Mouse (Mus musculus) heart, adult 10 weeks (tissue): ENCODE data around the gene Olfr1453. TPM values are rescaled to one million over a fixed set of nuclear protein-coding genes. Genes with fewer than 3 reads are reported as not detected.

Experiments used
- polyA plus RNA-seq: library from polyadenylated mRNA; stranded (reverse); fragments of 350-450 nt; fragmentation: Illumina TruSeq; extraction: RNeasy Lipid Tissue Mini Kit (QIAGEN cat#74804); gene quantifications from one replicate; pipeline ENCODE4 v1.2.3, GENCODE M21; 2014; ENCODE audit warnings: low read depth, low replicate concordance

Gene Olfr1453
- polyA plus RNA-seq: not detected

DNA sequence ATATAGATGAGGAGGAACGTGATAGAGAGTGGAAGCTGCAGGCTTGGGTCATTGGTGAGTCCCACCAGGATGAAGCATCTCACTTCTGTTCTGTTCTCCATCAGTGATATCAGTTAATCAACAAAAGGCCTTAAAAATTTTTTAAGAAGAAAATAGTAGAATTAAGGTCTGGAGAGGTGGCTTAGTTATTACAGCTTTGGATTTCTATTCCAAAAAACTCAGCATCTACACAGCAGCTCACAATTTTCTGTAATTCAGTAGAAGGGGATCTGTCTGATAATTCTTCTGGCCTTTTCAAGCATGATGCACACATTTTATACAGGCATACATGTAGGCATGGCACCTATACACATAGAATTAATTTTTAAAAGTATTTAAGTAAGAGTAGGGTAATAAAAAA, at the start of gene Olfr1453:
Gene Olfr1453, minus strand, starts transcription at position 101 of the 400 bp plus-strand sequence.

DNA sequence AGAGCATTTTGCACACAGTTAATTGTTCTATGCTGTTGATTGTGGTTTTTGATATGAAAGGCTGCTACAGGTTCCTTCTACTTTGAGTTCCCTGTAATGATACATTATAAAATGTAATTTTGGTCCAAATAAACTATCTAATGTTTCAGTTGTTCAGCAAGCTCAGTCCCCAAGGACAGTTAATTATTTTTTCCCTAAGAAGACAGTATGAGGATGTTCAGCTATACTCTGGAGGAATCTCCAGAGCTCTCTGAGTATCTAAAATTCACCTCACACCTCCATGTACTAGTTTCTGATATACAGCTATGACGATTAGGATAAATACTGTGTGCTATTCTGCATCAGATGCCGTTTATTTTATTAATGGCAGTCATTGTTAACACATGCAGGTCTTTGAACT, 32.2 kb upstream of the Olfr1453 start, which contains the start of gene Olfr1454:
Gene Olfr1454, plus strand, starts transcription at position 301 of the 400 bp plus-strand sequence.

DNA sequence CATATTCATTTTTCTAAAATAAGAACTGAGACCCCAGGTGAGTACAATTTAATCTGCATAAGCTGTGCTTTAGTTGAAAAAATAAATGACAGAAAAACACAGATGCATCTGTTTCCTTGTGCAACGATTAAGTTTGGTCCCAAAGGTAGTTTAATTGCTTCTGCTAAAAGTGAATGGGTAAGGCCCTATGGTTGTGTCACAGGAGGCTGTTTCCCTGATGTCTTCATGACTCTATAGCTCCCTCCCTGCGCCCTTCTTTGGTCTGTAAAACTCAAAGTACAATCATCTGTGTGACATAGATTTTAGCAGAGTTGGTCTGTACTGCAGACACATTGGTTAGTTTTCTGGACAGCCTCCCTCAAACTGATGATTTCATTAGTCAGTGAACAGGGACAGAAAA, 33.4 kb downstream of the Olfr1453 start, which contains the start of gene Olfr1451:
Gene Olfr1451, plus strand, starts transcription at position 301 of the 400 bp plus-strand sequence.

Other genes with a start within 250 kb of the Olfr1453 start
- gene Zfp91, start 232.2 kb downstream of the Olfr1453 start, polyA plus RNA-seq: 60.2 TPM
- gene Lpxn, start 232.1 kb downstream of the Olfr1453 start, polyA plus RNA-seq: 0.81 TPM
- gene Gm5244, start 181.6 kb downstream of the Olfr1453 start, polyA plus RNA-seq: not detected
- gene Olfr1444, start 171.0 kb downstream of the Olfr1453 start, polyA plus RNA-seq: not detected
- gene Olfr1445, start 144.5 kb downstream of the Olfr1453 start, polyA plus RNA-seq: not detected
- not detected for gene Olfr1446, start 134.8 kb downstream of the Olfr1453 start, polyA plus RNA-seq
- gene Olfr1447, start 124.6 kb downstream of the Olfr1453 start, polyA plus RNA-seq: not detected
- not detected for gene Olfr1448, start 103.9 kb downstream of the Olfr1453 start, polyA plus RNA-seq
- gene Olfr1449, start 97.5 kb downstream of the Olfr1453 start, polyA plus RNA-seq: not detected
- not detected for gene Olfr1450, start 78.1 kb downstream of the Olfr1453 start, polyA plus RNA-seq
- not detected for gene Olfr1451, start 33.3 kb downstream of the Olfr1453 start, polyA plus RNA-seq
- gene Olfr1454, start 32.3 kb upstream of the Olfr1453 start, polyA plus RNA-seq: not detected
- gene Olfr1457, start 69.6 kb upstream of the Olfr1453 start, polyA plus RNA-seq: not detected
- gene Olfr1458, start 78.4 kb upstream of the Olfr1453 start, polyA plus RNA-seq: not detected
- not detected for gene Olfr1459, start 121.2 kb upstream of the Olfr1453 start, polyA plus RNA-seq
- not detected for gene Olfr1461, start 134.7 kb upstream of the Olfr1453 start, polyA plus RNA-seq
- not detected for gene Olfr1462, start 157.4 kb upstream of the Olfr1453 start, polyA plus RNA-seq
- not detected for gene Olfr1463, start 203.0 kb upstream of the Olfr1453 start, polyA plus RNA-seq